Mouse (Mus musculus) frontal cortex, adult (tissue): ENCODE results near the gene Col20a1.
A peak's percentile ranks its signal among the peaks of the same experiment; 100 is the strongest.

Source experiments
- ATAC-seq: cut with Nextera tagmentation; 2 replicates; pipeline ENCODE4 v1.9.2; 2017; ENCODE audit warnings: mild to moderate bottlenecking, moderate library complexity, mixed read lengths; ENCODE audit not compliant: low TSS enrichment

Col20a1 gene

GRCm38 (mm10) chr2:180986449-180986848 is at the start of gene Col20a1:
TSS of gene Col20a1 (plus strand) at chr2:180986535.
- no peak for ATAC-seq

GRCm38 (mm10) chr2:180940187-180940586 is 46.1 kb upstream of the Col20a1 start:
- ATAC-seq: no peak

GRCm38 (mm10) chr2:180941869-180942268 is 44.5 kb upstream of the Col20a1 start:
- no peak for ATAC-seq

- no peak for ATAC-seq
Measured at GRCm38 (mm10) chr2:180949947-180950346, 36.4 kb upstream of the Col20a1 start.

GRCm38 (mm10) chr2:180952731-180953171 is 33.6 kb upstream of the Col20a1 start:
- 0 out of 2 replicates have a peak, but pooled peaks have one; percentile 19 for ATAC-seq

GRCm38 (mm10) chr2:180953638-180954037 is 32.7 kb upstream of the Col20a1 start:
- no peak for ATAC-seq

GRCm38 (mm10) chr2:180954061-180955047 is 32.0 kb upstream of the Col20a1 start, which contains the start of gene Nkain4:
TSS of gene Nkain4 (minus strand) at chr2:180954699.
- ATAC-seq: peak; percentile 74

GRCm38 (mm10) chr2:180959605-180960004 is 26.7 kb upstream of the Col20a1 start:
- no peak for ATAC-seq

GRCm38 (mm10) chr2:180960187-180960586 is 26.1 kb upstream of the Col20a1 start:
- ATAC-seq: no peak

- ATAC-seq: no peak
Measured at GRCm38 (mm10) chr2:180962616-180963308, 23.6 kb upstream of the Col20a1 start.

GRCm38 (mm10) chr2:180963956-180964355 is 22.4 kb upstream of the Col20a1 start:
- ATAC-seq: peak; percentile 56; the same call in 1 of the 2 replicates

- peak; percentile 38; the same call in 1 of the 2 replicates for ATAC-seq
Measured at GRCm38 (mm10) chr2:180966092-180966882, 20.0 kb upstream of the Col20a1 start.

- ATAC-seq: peak; percentile 92
Measured at GRCm38 (mm10) chr2:180967010-180967763, 19.1 kb upstream of the Col20a1 start, which contains the start of gene Arfgap1. TSS of gene Arfgap1 (plus strand) at chr2:180967225.

- no peak for ATAC-seq
Measured at GRCm38 (mm10) chr2:180981133-180981532, 5.2 kb upstream of the Col20a1 start.

- no peak for ATAC-seq
Measured at GRCm38 (mm10) chr2:180985635-180986034, 700 bp upstream of the Col20a1 start.

GRCm38 (mm10) chr2:180987001-180987400 is 666 bp downstream of the Col20a1 start:
- ATAC-seq: no peak

GRCm38 (mm10) chr2:180987432-180988030 is 1.2 kb downstream of the Col20a1 start:
- ATAC-seq: no peak

- ATAC-seq: peak; percentile 39; the same call in 1 of the 2 replicates
Measured at GRCm38 (mm10) chr2:180988347-180988913, 2.1 kb downstream of the Col20a1 start.

GRCm38 (mm10) chr2:180988948-180989347 is 2.6 kb downstream of the Col20a1 start:
- ATAC-seq: no peak

- peak; percentile 51; the same call in 1 of the 2 replicates for ATAC-seq
Measured at GRCm38 (mm10) chr2:180990347-180990746, 4.0 kb downstream of the Col20a1 start.
